Mouse (Mus musculus): ENCODE results near the gene Sptan1.
A peak's percentile ranks its signal among the peaks of the same experiment; 100 is the strongest.

Sptan1 gene

GRCm38 (mm10) chr2:29965250-29965843, at the start of gene Sptan1:
Gene Sptan1, plus strand, starts transcription at chr2:29965560.
- peak; percentile 57 for DNase-seq (ENCODE audit: extremely low spot score, low read depth, low spot score)

- DNase-seq (ENCODE audit: extremely low spot score, low read depth, low spot score): no peak
Measured at GRCm38 (mm10) chr2:29917621-29918020, 47.7 kb upstream of the Sptan1 start.

- no peak for DNase-seq (ENCODE audit: extremely low spot score, low read depth, low spot score)
Measured at GRCm38 (mm10) chr2:29922011-29922410, 43.3 kb upstream of the Sptan1 start.

GRCm38 (mm10) chr2:29926542-29926941, 38.8 kb upstream of the Sptan1 start:
- DNase-seq (ENCODE audit: extremely low spot score, low read depth, low spot score): no peak

GRCm38 (mm10) chr2:29930506-29930905, 34.9 kb upstream of the Sptan1 start:
- DNase-seq (ENCODE audit: extremely low spot score, low read depth, low spot score): no peak

- DNase-seq (ENCODE audit: extremely low spot score, low read depth, low spot score): no peak
Measured at GRCm38 (mm10) chr2:29931194-29931593, 34.2 kb upstream of the Sptan1 start.

GRCm38 (mm10) chr2:29934906-29935599, 30.3 kb upstream of the Sptan1 start, which contains the start of gene Gle1:
Gene Gle1, plus strand, starts transcription at chr2:29935426.
- peak; percentile 74 for DNase-seq (ENCODE audit: extremely low spot score, low read depth, low spot score)

- DNase-seq (ENCODE audit: extremely low spot score, low read depth, low spot score): no peak
Measured at GRCm38 (mm10) chr2:29940073-29940472, 25.3 kb upstream of the Sptan1 start.

- DNase-seq (ENCODE audit: extremely low spot score, low read depth, low spot score): no peak
Measured at GRCm38 (mm10) chr2:29940826-29941225, 24.5 kb upstream of the Sptan1 start.

- DNase-seq (ENCODE audit: extremely low spot score, low read depth, low spot score): no peak
Measured at GRCm38 (mm10) chr2:29944723-29945122, 20.6 kb upstream of the Sptan1 start.

GRCm38 (mm10) chr2:29948896-29949295, 16.5 kb upstream of the Sptan1 start:
- no peak for DNase-seq (ENCODE audit: extremely low spot score, low read depth, low spot score)

GRCm38 (mm10) chr2:29961246-29961645, 4.1 kb upstream of the Sptan1 start:
- DNase-seq (ENCODE audit: extremely low spot score, low read depth, low spot score): no peak

GRCm38 (mm10) chr2:29964354-29965249, 758 bp upstream of the Sptan1 start:
- DNase-seq (ENCODE audit: extremely low spot score, low read depth, low spot score): no peak

GRCm38 (mm10) chr2:29965906-29966305, 546 bp downstream of the Sptan1 start:
- DNase-seq (ENCODE audit: extremely low spot score, low read depth, low spot score): no peak

- no peak for DNase-seq (ENCODE audit: extremely low spot score, low read depth, low spot score)
Measured at GRCm38 (mm10) chr2:29966826-29967225, 1.5 kb downstream of the Sptan1 start.

GRCm38 (mm10) chr2:29967768-29968167, 2.4 kb downstream of the Sptan1 start:
- DNase-seq (ENCODE audit: extremely low spot score, low read depth, low spot score): no peak

- DNase-seq (ENCODE audit: extremely low spot score, low read depth, low spot score): no peak
Measured at GRCm38 (mm10) chr2:29968638-29969037, 3.3 kb downstream of the Sptan1 start.

- no peak for DNase-seq (ENCODE audit: extremely low spot score, low read depth, low spot score)
Measured at GRCm38 (mm10) chr2:29971838-29972635, 6.7 kb downstream of the Sptan1 start.

- no peak for DNase-seq (ENCODE audit: extremely low spot score, low read depth, low spot score)
Measured at GRCm38 (mm10) chr2:29973525-29973924, 8.2 kb downstream of the Sptan1 start.

GRCm38 (mm10) chr2:29977307-29977706, 11.9 kb downstream of the Sptan1 start:
- DNase-seq (ENCODE audit: extremely low spot score, low read depth, low spot score): no peak

- no peak for DNase-seq (ENCODE audit: extremely low spot score, low read depth, low spot score)
Measured at GRCm38 (mm10) chr2:29980661-29981060, 15.3 kb downstream of the Sptan1 start.
